Mouse (Mus musculus) forebrain, postnatal 0 days (tissue): ENCODE results near the gene Cdc40. TPM values are rescaled to one million over a fixed set of nuclear protein-coding genes. Genes with fewer than 3 reads are reported as not detected.
A peak's percentile ranks its signal among the peaks of the same experiment; 100 is the strongest.

Experiments
- ATAC-seq: fragments of 200-750 bp; cut with Nextera tagmentation; 2 replicates; pipeline ENCODE4 v1.8.0; 2017; ENCODE audit warnings: mild to moderate bottlenecking, moderate library complexity
- DNase-seq: peaks from one replicate; pipeline ENCODE4 v3.0.0-alpha.2; 2015
- H3K27ac ChIP-seq: fragments of 300-500 bp; sonication (generic); 2 replicates; pipeline ENCODE4 v1.5.1; 2014; ENCODE audit warnings: low read depth, mild to moderate bottlenecking, antibody characterized with exemption, low read length, moderate library complexity, mixed read lengths
- H3K27me3 ChIP-seq: fragments of 300-500 bp; sonication (generic); 2 replicates; pipeline ENCODE4 v1.6.1; 2014; ENCODE audit warnings: mild to moderate bottlenecking, low read length, mixed read lengths; ENCODE audit not compliant: insufficient read depth
- H3K36me3 ChIP-seq: fragments of 300-500 bp; sonication (generic); 2 replicates; pipeline ENCODE4 v1.6.1; 2014; ENCODE audit warnings: mild to moderate bottlenecking, moderate library complexity; ENCODE audit not compliant: insufficient read depth
- H3K4me1 ChIP-seq: fragments of 300-500 bp; sonication (generic); 2 replicates; pipeline ENCODE4 v1.6.1; 2014; ENCODE audit warnings: antibody characterized with exemption; ENCODE audit not compliant: insufficient read depth
- H3K4me2 ChIP-seq: fragments of 300-500 bp; sonication (generic); 2 replicates; pipeline ENCODE4 v1.6.1; 2014; ENCODE audit warnings: low read depth, mild to moderate bottlenecking, moderate library complexity
- H3K4me3 ChIP-seq: fragments of 300-500 bp; sonication (generic); 2 replicates; pipeline ENCODE4 v1.5.1; 2014; ENCODE audit warnings: low read depth, low read length, mixed read lengths
- H3K9ac ChIP-seq: fragments of 300-500 bp; sonication (generic); 2 replicates; pipeline ENCODE4 v1.6.1; 2014; ENCODE audit warnings: mild to moderate bottlenecking
- H3K9me3 ChIP-seq: fragments of 300-500 bp; sonication (generic); 2 replicates; pipeline ENCODE4 v1.6.1; 2016; ENCODE audit warnings: low read length
- CTCF ChIP-seq: sonication (generic); IDR thresholded peaks from 2 replicates; pipeline ENCODE4 v1.5.1; 2016; ENCODE audit warnings: antibody characterized with exemption, control low read depth, low read depth
- WGBS: fragments of 180-500 bp; shearing (Covaris S2); extraction: QIAGEN DNeasy Blood & Tissue Kit; methylation state at CpG from one replicate; pipeline ENCODE4 v1.1.7; 2014; 5-methylcytosine and 5-hydroxymethylcytosine counted together
- polyA plus RNA-seq: library from polyadenylated mRNA; unstranded; fragments of >200 nt; fragmentation: Nextera tagmentation; extraction: Ambion mirVana; gene quantifications from 2 replicates; pipeline ENCODE4 v1.2.1, GENCODE M21; 2015
- total RNA-seq: library from RNA; depleted of rRNA; stranded (reverse); fragments of >200 nt; gene quantifications from 2 replicates; pipeline ENCODE4 v1.2.3, GENCODE M21; 2014

The Cdc40 gene
- total and polyA plus RNA-seq, 2 experiments from 2014 or later = 15.5 to 26.5 TPM

DNA sequence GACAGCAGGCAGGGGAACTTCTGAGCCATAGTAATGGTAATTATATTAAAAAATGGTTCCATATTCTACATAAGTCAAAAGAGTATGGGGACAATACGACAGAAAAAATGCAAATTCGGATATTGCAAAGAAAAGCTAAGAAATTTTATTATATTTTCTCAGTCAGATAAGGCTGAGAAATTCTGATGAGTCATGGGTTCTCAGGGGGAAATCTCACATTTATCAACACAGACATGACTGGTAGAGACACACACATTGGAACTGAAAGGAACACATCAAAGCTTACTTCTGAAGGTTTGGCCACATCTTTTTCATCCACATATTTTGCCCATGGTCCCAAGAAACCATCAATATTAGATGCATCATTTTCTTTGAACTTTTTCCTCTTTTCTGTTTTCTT lies 32.5 kb downstream of the Cdc40 start:
- Histone ChIP-seq H3K36me3 (peaks cover 17% of the 10 kb centered on the region), H3K27ac (no peak overlapping the region), H3K4me3 (no peak overlapping the region), H3K4me2 (no peak overlapping the region), H3K9me3 (no peaks in the 10 kb centered on the region), H3K9ac (no peak overlapping the region), H3K4me1 (no peaks in the 10 kb centered on the region), H3K27me3 (no peaks in the 10 kb centered on the region)
- ATAC-seq (no peak), DNase-seq (no peak)
- no peak for TF ChIP-seq CTCF
- 91% methylated on average over 2 of the region's 2 CpGs for WGBS

DNA sequence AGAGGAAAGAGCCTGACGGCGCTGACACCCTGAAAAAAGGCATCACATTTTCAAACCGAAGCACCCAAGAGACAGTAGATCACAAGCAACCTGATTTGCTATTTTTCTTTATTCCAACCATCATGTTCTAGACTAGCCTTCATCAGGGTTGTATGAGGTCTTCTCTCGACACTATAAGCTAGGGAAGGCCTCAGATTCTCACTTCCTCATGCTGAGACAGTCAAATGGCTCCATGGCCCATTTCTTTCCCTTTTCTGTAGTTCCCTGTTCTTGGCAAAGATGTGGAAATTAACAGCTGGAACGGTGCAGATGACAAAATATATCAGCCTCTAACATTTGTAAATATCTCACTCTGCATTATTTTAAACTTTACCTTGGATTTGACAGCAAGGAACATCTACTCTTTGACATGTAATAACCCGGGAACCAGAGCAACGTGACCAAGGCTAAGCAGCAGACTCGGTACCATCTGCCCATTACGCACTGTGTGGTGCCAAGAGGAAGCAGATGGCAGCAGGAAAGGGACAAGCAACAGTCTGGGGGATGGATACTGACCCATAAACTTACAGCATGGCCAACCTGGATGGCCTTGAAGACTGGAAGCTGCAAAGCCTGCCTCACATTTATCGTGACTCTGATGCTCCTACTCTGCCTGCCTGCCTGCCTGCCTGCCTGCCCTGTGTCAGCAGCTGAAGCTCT lies 35.8 kb downstream of the Cdc40 start:
- Histone ChIP-seq H3K9me3 (no peaks in the 10 kb centered on the region), H3K9ac (no peak overlapping the region), H3K27ac (no peak overlapping the region), H3K4me1 (no peaks in the 10 kb centered on the region), H3K36me3 (peaks cover 32% of the 10 kb centered on the region), H3K4me3 (no peak overlapping the region), H3K27me3 (no peaks in the 10 kb centered on the region), H3K4me2 (no peak overlapping the region)
- no peak for DNase-seq
- TF ChIP-seq CTCF = no peak
- 76% methylated on average over 10 of the region's 10 CpGs for WGBS
- no peak for ATAC-seq

DNA sequence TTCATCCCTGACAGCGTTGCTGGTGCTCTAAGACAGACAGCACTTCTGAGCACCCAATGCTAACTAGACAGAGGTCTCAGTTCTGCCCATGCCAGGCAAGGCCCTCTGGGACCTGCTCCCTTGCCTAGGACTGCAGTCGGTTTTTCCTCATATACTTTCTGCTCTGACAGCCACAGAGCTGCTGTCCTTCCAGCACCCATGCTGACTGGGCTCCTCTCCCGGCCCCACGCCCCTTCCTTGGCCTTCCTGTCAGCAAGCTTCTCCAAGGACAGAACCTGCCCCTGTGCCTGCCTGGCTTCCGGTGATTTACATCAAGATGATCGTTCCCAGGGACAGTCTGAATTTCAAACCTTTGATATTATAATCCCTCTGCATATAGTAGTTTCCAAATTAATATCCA lies 37.5 kb downstream of the Cdc40 start:
- no peak for TF ChIP-seq CTCF
- DNase-seq = no peak
- H3K4me3 ChIP-seq = no peak overlapping the region
- no peak overlapping the region for H3K4me2 ChIP-seq
- WGBS = 90% methylated on average over 6 of the region's 6 CpGs
- no peaks in the 10 kb centered on the region for H3K9me3 ChIP-seq
- no peak for ATAC-seq
- H3K27ac ChIP-seq = no peak overlapping the region
- no peak overlapping the region for H3K9ac ChIP-seq
- H3K36me3 ChIP-seq = peaks cover 46% of the 10 kb centered on the region
- no peaks in the 10 kb centered on the region for H3K27me3 ChIP-seq
- no peaks in the 10 kb centered on the region for H3K4me1 ChIP-seq

DNA sequence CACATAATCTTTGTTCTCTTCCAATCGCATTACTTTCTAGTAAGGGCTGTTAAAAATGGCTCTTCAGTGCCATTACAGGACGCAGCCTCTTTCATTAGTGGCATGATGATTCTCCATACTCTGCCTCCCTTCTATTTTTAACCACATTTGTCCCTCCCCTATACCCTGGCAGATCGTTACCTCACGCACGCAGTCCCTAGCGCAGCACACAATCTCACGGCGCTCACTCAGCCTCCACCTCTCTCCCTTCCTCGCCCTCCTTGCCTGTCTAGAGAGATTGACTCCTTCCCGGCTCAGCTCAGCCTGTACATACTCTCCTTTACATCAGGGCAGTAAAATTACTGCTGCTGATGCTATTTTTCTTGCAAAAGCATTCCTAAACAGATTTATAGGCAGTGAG lies 38.6 kb downstream of the Cdc40 start:
- no peak overlapping the region for H3K9ac ChIP-seq
- no peaks in the 10 kb centered on the region for H3K27me3 ChIP-seq
- no peaks in the 10 kb centered on the region for H3K4me1 ChIP-seq
- no peak for TF ChIP-seq CTCF
- H3K4me2 ChIP-seq = no peak overlapping the region
- DNase-seq (no peak), ATAC-seq (peak; percentile 62; the same call in 1 of the 2 replicates)
- no peaks in the 10 kb centered on the region for H3K9me3 ChIP-seq
- WGBS = 61% methylated on average over 10 of the region's 10 CpGs
- H3K27ac ChIP-seq = no peak overlapping the region
- H3K36me3 ChIP-seq = peaks cover 49% of the 10 kb centered on the region
- no peak overlapping the region for H3K4me3 ChIP-seq

DNA sequence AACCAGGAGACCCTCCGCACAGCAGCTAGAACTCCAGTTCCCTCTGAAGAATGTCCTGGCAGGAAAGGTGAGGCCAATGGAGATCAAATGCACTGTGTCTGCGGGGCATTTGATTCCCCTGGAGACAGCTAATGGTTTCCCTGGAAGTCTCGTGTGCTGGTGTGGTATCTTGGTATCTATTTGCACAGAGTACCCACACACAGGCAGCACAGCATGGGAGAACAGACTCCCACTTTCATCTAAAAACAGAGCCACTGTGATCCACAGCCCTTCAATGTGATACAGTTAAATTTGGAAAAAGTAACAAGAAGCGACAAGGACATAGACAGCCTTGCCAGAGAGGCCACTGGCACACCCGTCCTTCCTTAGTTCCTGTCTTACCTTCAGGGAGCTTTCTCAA lies 39.3 kb downstream of the Cdc40 start:
- no peak; the same call in 1 of the 2 replicates for ATAC-seq
- 78% methylated on average over 5 of the region's 5 CpGs for WGBS
- no peak overlapping the region for H3K27ac ChIP-seq

DNA sequence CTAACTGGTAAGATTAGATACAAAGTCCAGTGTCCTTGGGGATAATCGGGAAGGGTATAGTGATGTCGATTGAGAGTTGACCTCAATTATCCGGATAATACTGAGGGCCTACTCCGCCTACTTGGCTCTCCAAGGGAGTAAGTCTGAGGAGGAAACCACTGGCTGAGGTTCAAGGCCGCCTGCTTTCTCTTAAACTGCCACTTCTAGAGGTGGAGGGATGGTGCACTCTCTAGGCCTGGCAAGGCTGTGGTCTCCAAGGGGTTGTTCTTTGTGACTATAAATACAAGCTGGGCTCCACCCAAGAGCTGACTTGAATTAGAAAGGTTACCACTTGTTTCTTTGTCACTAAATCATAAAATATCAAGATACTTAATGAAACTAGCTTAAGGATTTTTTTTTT lies 43.0 kb downstream of the Cdc40 start:
- Histone ChIP-seq H3K4me3 (no peak overlapping the region), H3K4me1 (no peaks in the 10 kb centered on the region), H3K9me3 (no peaks in the 10 kb centered on the region), H3K36me3 (peaks cover 45% of the 10 kb centered on the region), H3K27me3 (no peaks in the 10 kb centered on the region), H3K4me2 (no peak overlapping the region), H3K27ac (no peak overlapping the region), H3K9ac (no peak overlapping the region)
- TF ChIP-seq CTCF = no peak
- 77% methylated on average over 5 of the region's 5 CpGs for WGBS
- no peak for DNase-seq
- no peak for ATAC-seq

More for the DNA sequence above, 39.3 kb downstream of the Cdc40 start:
- H3K9me3 ChIP-seq = no peaks in the 10 kb centered on the region
- H3K4me2 ChIP-seq = no peak overlapping the region
- no peaks in the 10 kb centered on the region for H3K4me1 ChIP-seq
- peaks cover 49% of the 10 kb centered on the region for H3K36me3 ChIP-seq
- no peak for DNase-seq
- H3K4me3 ChIP-seq = no peak overlapping the region
- H3K9ac ChIP-seq = no peak overlapping the region
- TF ChIP-seq CTCF = no peak
- no peaks in the 10 kb centered on the region for H3K27me3 ChIP-seq

DNA sequence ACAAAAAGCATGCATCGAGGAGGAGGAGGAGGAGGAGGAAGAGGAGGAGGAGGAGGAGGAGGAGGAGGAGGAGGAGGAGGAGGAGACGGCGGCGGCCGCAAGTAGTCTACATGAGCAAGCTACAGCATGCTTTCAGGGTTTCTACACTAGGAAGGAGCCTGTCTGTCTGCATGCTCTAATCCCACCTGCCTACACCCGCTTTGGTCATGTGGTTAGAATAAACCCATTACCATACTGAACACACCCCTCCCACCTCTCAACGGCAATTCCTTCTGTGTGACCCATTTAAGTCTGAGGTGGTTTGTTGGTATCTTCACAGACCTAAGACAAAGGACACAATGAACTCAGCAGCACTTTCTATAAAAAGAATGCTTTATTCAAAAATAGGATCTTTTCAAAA lies 51.8 kb downstream of the Cdc40 start:
- H3K4me2 ChIP-seq = no peak overlapping the region
- peaks cover 30% of the 10 kb centered on the region for H3K36me3 ChIP-seq
- no peak overlapping the region for H3K9ac ChIP-seq
- no peaks in the 10 kb centered on the region for H3K9me3 ChIP-seq
- H3K27ac ChIP-seq = no peak overlapping the region
- TF ChIP-seq CTCF = no peak
- no peak for DNase-seq
- ATAC-seq = no peak
- 88% methylated on average over 6 of the region's 7 CpGs for WGBS
- H3K27me3 ChIP-seq = no peaks in the 10 kb centered on the region
- no peaks in the 10 kb centered on the region for H3K4me1 ChIP-seq
- H3K4me3 ChIP-seq = no peak overlapping the region
